Mouse (Mus musculus) embryo, embryonic 11 days (tissue): Measurements from ENCODE around the gene Saxo1.

Experiments used
- DNase-seq: peaks from one replicate; pipeline ENCODE4 v3.0.0-alpha.2; 2015

Gene Saxo1

GRCm38 (mm10) chr4:86413388-86413787 is 144.7 kb downstream of the Saxo1 start:
- DNase-seq, result peak; percentile 48

- DNase-seq, result no peak
Observed at GRCm38 (mm10) chr4:86410946-86411345, 147.2 kb downstream of the Saxo1 start.

DNA sequence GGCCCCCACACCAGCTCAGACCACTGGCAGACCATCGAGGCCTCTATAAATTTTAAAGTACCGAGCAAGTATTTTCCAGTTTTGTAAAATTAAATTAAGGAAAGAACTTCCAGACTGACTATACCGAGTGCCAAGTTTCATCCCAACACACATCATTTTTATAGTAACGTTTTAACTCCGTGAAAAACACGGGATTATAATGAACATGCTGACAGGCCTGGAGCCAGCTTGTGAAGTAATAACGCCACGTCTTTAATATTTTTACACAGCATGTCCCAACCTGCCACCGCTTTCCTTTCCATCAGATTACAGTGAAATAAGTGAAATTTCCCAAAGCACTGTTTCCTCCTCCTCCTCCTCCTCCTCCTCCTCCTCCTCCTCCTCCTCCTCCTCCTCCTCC is 149.7 kb downstream of the Saxo1 start:
- no peak for DNase-seq

- DNase-seq, result no peak
Observed at GRCm38 (mm10) chr4:86407200-86407527, 151.0 kb downstream of the Saxo1 start.

DNA sequence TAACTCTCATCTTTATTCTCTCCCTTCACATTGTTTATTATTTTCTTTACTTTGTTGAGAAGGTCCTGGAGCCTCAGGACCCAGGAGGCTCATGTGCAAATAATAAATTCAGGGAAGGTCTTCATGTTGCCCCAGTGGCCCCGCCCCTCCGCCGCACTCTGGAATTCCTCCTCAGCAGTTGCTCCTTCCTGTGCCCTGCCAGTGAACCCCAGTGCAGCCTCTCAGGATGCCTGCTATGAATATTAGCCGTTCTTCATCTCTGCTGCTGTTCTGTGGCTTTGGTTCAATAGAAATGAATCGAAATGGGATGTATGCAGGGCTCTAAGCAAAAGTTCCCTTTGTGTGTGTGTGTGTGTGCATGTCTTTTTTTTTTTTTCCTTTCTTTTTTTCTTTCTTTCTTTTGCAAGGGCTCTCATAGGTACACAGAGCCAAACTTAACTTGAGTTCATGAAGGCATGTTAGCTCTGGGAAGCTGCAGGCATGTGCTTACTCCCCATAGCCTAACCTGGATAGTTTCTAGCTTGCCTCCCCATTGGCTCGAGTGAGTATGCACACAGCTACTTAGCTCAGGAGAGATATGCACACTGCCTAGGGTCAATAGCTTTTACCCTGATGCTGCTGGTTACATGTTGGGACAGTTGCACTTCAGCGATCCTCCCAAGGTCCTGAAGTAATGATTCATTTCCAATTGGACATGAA is 151.5 kb downstream of the Saxo1 start:
- DNase-seq, result peak; percentile 78

DNA sequence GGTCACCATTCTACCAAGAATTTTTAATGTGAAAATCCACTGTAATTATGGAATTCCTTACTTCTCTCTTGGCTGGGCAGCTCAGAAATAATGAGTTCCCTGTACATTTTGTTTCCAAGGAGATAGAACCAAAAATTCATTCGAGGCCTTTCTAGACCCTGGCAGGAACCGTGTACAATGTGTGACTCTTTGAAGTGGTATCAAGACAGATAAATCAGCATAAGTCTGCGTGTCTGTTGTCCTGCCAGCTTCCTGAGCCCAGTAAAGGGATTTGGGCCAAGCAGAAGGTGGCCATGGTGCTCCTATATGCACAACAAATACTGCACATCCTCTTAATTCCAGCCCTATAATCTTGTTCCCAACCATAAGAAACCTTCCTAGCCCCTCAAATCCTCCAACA is 157.0 kb downstream of the Saxo1 start:
- DNase-seq, result no peak

DNA sequence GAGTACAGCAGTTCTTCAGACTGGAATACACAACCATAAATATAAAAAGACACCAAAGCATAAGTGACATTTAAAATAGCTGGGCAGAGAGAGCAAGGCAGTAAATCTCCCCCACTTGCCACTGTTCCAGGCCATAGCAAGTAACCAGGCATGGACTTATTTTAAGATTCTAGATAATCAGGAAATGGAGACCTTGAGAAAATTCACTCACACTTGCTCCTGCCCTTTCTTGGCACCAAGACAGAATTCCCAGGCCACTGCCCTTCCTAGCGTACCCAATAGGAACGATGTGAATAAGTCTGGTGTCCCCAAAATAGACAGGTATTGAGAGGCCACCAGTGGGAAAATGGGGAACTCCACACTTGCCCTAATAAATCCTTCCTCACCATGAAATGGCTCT is 160.7 kb downstream of the Saxo1 start:
- no peak for DNase-seq

GRCm38 (mm10) chr4:86396672-86397288 is 161.3 kb downstream of the Saxo1 start:
- no peak for DNase-seq

GRCm38 (mm10) chr4:86395636-86396035 is 162.5 kb downstream of the Saxo1 start:
- no peak for DNase-seq
